Mouse (Mus musculus) ovary, adult 2 months (tissue): ENCODE measurements around the gene Olfr1335. TPM values are rescaled to one million over a fixed set of nuclear protein-coding genes. Genes with fewer than 3 reads are reported as not detected.

Source experiments
- polyA plus RNA-seq: library from polyadenylated mRNA; depleted of rRNA; stranded (reverse); fragments of >200 nt; gene quantifications from 2 replicates; pipeline ENCODE4 v1.2.3, GENCODE M21; 2012; rRNA removed

Olfr1335 gene
- not detected in 2 replicates for polyA plus RNA-seq

DNA sequence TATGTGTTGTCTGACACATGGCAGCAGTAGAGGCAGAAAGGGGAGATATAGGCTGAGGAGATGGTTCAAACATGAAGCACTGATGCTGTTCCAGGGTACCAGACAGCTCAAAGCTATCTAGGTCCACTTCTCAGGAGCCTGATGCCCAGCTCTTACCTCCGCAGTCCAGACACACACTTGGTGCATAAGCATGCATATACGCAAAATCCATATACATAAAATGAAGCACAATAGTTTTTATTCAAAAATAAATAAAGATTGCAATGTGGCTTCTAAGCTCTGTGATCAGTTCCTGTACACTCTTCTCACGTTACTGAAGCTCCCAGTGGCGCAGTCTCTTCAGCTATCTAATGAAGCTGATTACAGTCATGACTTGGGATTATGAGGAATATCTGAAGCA, at the start of gene Olfr1335:
TSS of gene Olfr1335 (minus strand) at position 101 of the 400 bp plus-strand sequence.

DNA sequence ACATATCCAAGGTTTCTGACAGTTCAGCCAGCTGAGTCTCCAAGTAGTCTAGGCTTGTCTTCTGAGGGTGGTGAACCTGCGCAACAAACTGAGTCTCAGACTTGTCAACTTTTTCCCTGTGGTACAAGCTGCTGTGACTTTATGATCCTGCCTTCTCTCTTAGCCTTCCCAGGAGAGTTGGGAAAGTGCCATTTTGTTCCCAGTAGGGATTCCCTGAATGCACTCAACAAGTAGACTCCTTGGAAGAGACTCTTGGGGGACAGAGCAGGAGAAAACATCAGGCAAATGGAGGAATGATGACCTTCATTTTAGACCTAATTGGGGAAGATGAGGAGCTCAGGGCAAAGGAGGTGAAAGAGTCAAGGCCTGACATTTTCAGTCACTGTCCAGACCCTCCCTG, 26.4 kb upstream of the Olfr1335 start, which contains the start of gene Olfr1333:
TSS of gene Olfr1333 (minus strand) at position 101 of the 400 bp plus-strand sequence.

DNA sequence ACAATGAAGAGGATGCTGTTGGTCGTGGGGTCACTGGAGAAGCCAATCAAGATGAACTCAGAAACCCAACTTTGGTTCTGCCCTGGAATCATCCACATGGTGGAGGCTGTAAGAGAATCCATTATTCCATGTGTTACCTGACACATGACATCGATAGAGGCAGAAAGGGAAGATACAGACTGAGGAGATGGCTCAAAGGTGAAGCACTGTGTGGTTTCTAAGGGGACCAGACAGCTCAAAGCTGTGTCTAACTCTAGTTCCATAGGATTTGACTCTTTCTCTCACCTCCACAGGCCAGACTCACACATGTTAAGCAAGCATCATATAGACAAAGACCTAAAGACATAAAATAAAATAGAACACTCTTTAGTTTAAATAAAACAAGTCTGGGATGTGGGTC, 27.3 kb downstream of the Olfr1335 start, which contains the start of gene Olfr1337:
TSS of gene Olfr1337 (minus strand) at position 101 of the 400 bp plus-strand sequence.

Other genes with a start within 250 kb of the Olfr1335 start
- gene Cfap57, start 189.2 kb downstream of the Olfr1335 start, polyA plus RNA-seq = 1.4 TPM in 2 replicates
- gene Ebna1bp2, start 189.1 kb downstream of the Olfr1335 start, polyA plus RNA-seq = 23.4 and 28.9 TPM in 2 replicates
- not detected in 2 replicates for gene Olfr62, start 151.0 kb downstream of the Olfr1335 start, polyA plus RNA-seq
- not detected in 2 replicates for gene Olfr1342, start 117.2 kb downstream of the Olfr1335 start, polyA plus RNA-seq
- not detected in 2 replicates for gene Olfr1341, start 106.4 kb downstream of the Olfr1335 start, polyA plus RNA-seq
- gene Olfr1340, start 89.8 kb downstream of the Olfr1335 start, polyA plus RNA-seq = not detected in 2 replicates
- gene Olfr1339, start 77.8 kb downstream of the Olfr1335 start, polyA plus RNA-seq = not detected in 2 replicates
- gene Olfr1338, start 51.2 kb downstream of the Olfr1335 start, polyA plus RNA-seq = not detected in 2 replicates
- not detected in 2 replicates for gene Olfr1337, start 27.4 kb downstream of the Olfr1335 start, polyA plus RNA-seq
- gene Olfr1333, start 26.3 kb upstream of the Olfr1335 start, polyA plus RNA-seq = not detected in 2 replicates
- gene Olfr1331, start 54.7 kb upstream of the Olfr1335 start, polyA plus RNA-seq = not detected in 2 replicates
- gene Olfr1330, start 78.7 kb upstream of the Olfr1335 start, polyA plus RNA-seq = not detected in 2 replicates
- not detected in 2 replicates for gene Olfr1329, start 107.5 kb upstream of the Olfr1335 start, polyA plus RNA-seq
- not detected in 2 replicates for gene Olfr1328, start 128.7 kb upstream of the Olfr1335 start, polyA plus RNA-seq
- 0.18 TPM in 2 replicates for gene Lao1, start 151.6 kb upstream of the Olfr1335 start, polyA plus RNA-seq